Mouse (Mus musculus) forebrain, embryonic 11.5 days (tissue): ENCODE results near the gene Dlgap3. TPM values are rescaled to one million over a fixed set of nuclear protein-coding genes. Genes with fewer than 3 reads are reported as not detected.

Experiments
- ATAC-seq: fragments of 200-750 bp; cut with Nextera tagmentation; replicated peaks from 2 replicates; pipeline ENCODE4 v1.8.0; 2017; ENCODE audit warnings: moderate TSS enrichment; ENCODE audit not compliant: low FRiP score
- DNase-seq: peaks from one replicate; pipeline ENCODE4 v3.0.0-alpha.2; 2017; ENCODE audit warnings: low spot score
- H3K27ac ChIP-seq: fragments of 300-500 bp; sonication (generic); 2 replicates; pipeline ENCODE4 v1.5.1; 2014; ENCODE audit warnings: low read depth, low read length
- H3K27me3 ChIP-seq: fragments of 300-500 bp; sonication (generic); 2 replicates; pipeline ENCODE4 v1.6.1; 2014; ENCODE audit warnings: mild to moderate bottlenecking, low read length, mixed read lengths; ENCODE audit not compliant: control insufficient read depth, insufficient read depth
- H3K36me3 ChIP-seq: fragments of 300-500 bp; sonication (generic); 2 replicates; pipeline ENCODE4 v1.6.1; 2014; ENCODE audit warnings: mild to moderate bottlenecking, low read length, moderate library complexity, mixed read lengths; ENCODE audit not compliant: control insufficient read depth, insufficient read depth
- H3K4me1 ChIP-seq: fragments of 300-500 bp; sonication (generic); replicated peaks from 2 replicates; pipeline ENCODE4 v1.6.1; 2014; ENCODE audit warnings: low read length, mixed read lengths; ENCODE audit not compliant: control insufficient read depth, insufficient read depth
- H3K4me2 ChIP-seq: fragments of 300-500 bp; sonication (generic); 2 replicates; pipeline ENCODE4 v1.6.1; 2014; ENCODE audit warnings: low read depth, mild to moderate bottlenecking, low read length, moderate library complexity, mixed read lengths; ENCODE audit not compliant: severe bottlenecking
- H3K4me3 ChIP-seq: fragments of 300-500 bp; sonication (generic); 2 replicates; pipeline ENCODE4 v1.5.1; 2014; ENCODE audit warnings: low read depth, low read length
- H3K9ac ChIP-seq: fragments of 300-500 bp; sonication (generic); 2 replicates; pipeline ENCODE4 v1.6.1; 2014; ENCODE audit warnings: low read length
- H3K9me3 ChIP-seq: fragments of 300-500 bp; sonication (generic); 2 replicates; pipeline ENCODE4 v1.6.1; 2016; ENCODE audit warnings: low read length, mixed read lengths; ENCODE audit not compliant: control insufficient read depth
- WGBS: fragments of 180-500 bp; shearing (Covaris S2); extraction: QIAGEN DNeasy Blood & Tissue Kit; methylation state at CpG from one replicate; pipeline ENCODE4 v1.1.7; 2014; 5-methylcytosine and 5-hydroxymethylcytosine counted together
- polyA plus RNA-seq: library from polyadenylated mRNA; unstranded; fragments of >200 nt; fragmentation: Nextera tagmentation; extraction: Ambion mirVana; gene quantifications from 2 replicates; pipeline ENCODE4 v1.2.1, GENCODE M21; 2014

Dlgap3 gene
- polyA plus RNA-seq, 1 experiment from 2014 or later, result 3.1 TPM

GRCm38 (mm10) chr4:127171341-127171905 is 2.4 kb downstream of the Dlgap3 start:
- Histone ChIP-seq H3K9ac (no peak overlapping the region), H3K27me3 (peaks cover 27% of the 10 kb centered on the region), H3K9me3 (no peaks in the 10 kb centered on the region), H3K4me1 (peaks cover 7% of the 10 kb centered on the region; the same call in 1 of the 2 replicates), H3K4me2 (no peak overlapping the region), H3K27ac (no peak overlapping the region), H3K4me3 (no peak overlapping the region), H3K36me3 (no peaks in the 10 kb centered on the region)
- 50% methylated on average over 4 of the region's 4 CpGs for WGBS
- no peak for DNase-seq
- no peak for ATAC-seq

GRCm38 (mm10) chr4:127172119-127172518 is 3.1 kb downstream of the Dlgap3 start:
- DNase-seq, result no peak
- H3K4me1 ChIP-seq, result peaks cover 7% of the 10 kb centered on the region; the same call in 1 of the 2 replicates
- no peaks in the 10 kb centered on the region for H3K9me3 ChIP-seq
- 21% methylated on average over 7 of the region's 7 CpGs for WGBS
- no peaks in the 10 kb centered on the region for H3K36me3 ChIP-seq
- no peak for ATAC-seq
- H3K27ac ChIP-seq, result no peak overlapping the region
- peaks cover 24% of the 10 kb centered on the region for H3K27me3 ChIP-seq
- H3K4me3 ChIP-seq, result no peak overlapping the region
- H3K9ac ChIP-seq, result no peak overlapping the region
- no peak overlapping the region for H3K4me2 ChIP-seq

GRCm38 (mm10) chr4:127172614-127173013 is 3.6 kb downstream of the Dlgap3 start:
- WGBS, result 74% methylated on average over 4 of the region's 4 CpGs
- H3K4me3 ChIP-seq, result no peak overlapping the region

GRCm38 (mm10) chr4:127173461-127173860 is 4.5 kb downstream of the Dlgap3 start:
- no peak overlapping the region for H3K4me2 ChIP-seq
- H3K4me3 ChIP-seq, result no peak overlapping the region
- H3K9ac ChIP-seq, result no peak overlapping the region
- no peaks in the 10 kb centered on the region for H3K9me3 ChIP-seq
- H3K36me3 ChIP-seq, result no peaks in the 10 kb centered on the region
- H3K27ac ChIP-seq, result no peak overlapping the region
- 3% methylated on average over 8 of the region's 8 CpGs for WGBS
- H3K27me3 ChIP-seq, result peaks cover 12% of the 10 kb centered on the region
- DNase-seq (peak; percentile 80), ATAC-seq (no peak)
- H3K4me1 ChIP-seq, result peaks cover 5% of the 10 kb centered on the region; the same call in 1 of the 2 replicates

More at GRCm38 (mm10) chr4:127172614-127173013, 3.6 kb downstream of the Dlgap3 start:
- H3K27me3 ChIP-seq, result peaks cover 20% of the 10 kb centered on the region
- no peak overlapping the region for H3K27ac ChIP-seq
- H3K4me1 ChIP-seq, result peaks cover 7% of the 10 kb centered on the region; the same call in 1 of the 2 replicates
- DNase-seq (no peak), ATAC-seq (no peak)
- no peak overlapping the region for H3K4me2 ChIP-seq
- H3K9ac ChIP-seq, result no peak overlapping the region
- H3K36me3 ChIP-seq, result no peaks in the 10 kb centered on the region
- no peaks in the 10 kb centered on the region for H3K9me3 ChIP-seq

GRCm38 (mm10) chr4:127174075-127174899 is 5.3 kb downstream of the Dlgap3 start:
- Histone ChIP-seq H3K27ac (no peak overlapping the region), H3K4me2 (no peak overlapping the region), H3K4me1 (peaks cover 3% of the 10 kb centered on the region; the same call in 1 of the 2 replicates), H3K4me3 (no peak overlapping the region), H3K27me3 (peaks cover 15% of the 10 kb centered on the region), H3K36me3 (no peaks in the 10 kb centered on the region), H3K9ac (no peak overlapping the region), H3K9me3 (no peaks in the 10 kb centered on the region)
- 64% methylated on average over 8 of the region's 8 CpGs for WGBS
- DNase-seq, result no peak
- no peak for ATAC-seq

GRCm38 (mm10) chr4:127174900-127175278 is 5.9 kb downstream of the Dlgap3 start:
- no peak for DNase-seq
- no peak overlapping the region for H3K4me3 ChIP-seq
- no peak overlapping the region for H3K4me2 ChIP-seq
- H3K36me3 ChIP-seq, result no peaks in the 10 kb centered on the region
- H3K27me3 ChIP-seq, result peaks cover 16% of the 10 kb centered on the region; the same call in 1 of the 2 replicates
- WGBS, result 57% methylated on average over 4 of the region's 4 CpGs
- H3K9me3 ChIP-seq, result no peaks in the 10 kb centered on the region
- ATAC-seq, result no peak
- H3K4me1 ChIP-seq, result peaks cover 4% of the 10 kb centered on the region; the same call in 1 of the 2 replicates
- H3K27ac ChIP-seq, result no peak overlapping the region
- H3K9ac ChIP-seq, result no peak overlapping the region

- H3K9me3 ChIP-seq, result no peaks in the 10 kb centered on the region
- no peak for DNase-seq
- no peak for ATAC-seq
- no peak overlapping the region for H3K9ac ChIP-seq
- no peaks in the 10 kb centered on the region for H3K36me3 ChIP-seq
- peaks cover 5% of the 10 kb centered on the region; the same call in 1 of the 2 replicates for H3K27me3 ChIP-seq
- H3K4me2 ChIP-seq, result no peak overlapping the region
- no peak overlapping the region for H3K4me3 ChIP-seq
- WGBS, result 86% methylated on average over 11 of the region's 11 CpGs
- no peak overlapping the region for H3K27ac ChIP-seq
- H3K4me1 ChIP-seq, result peaks cover 4% of the 10 kb centered on the region; the same call in 1 of the 2 replicates
Observed at GRCm38 (mm10) chr4:127177961-127178360, 9.0 kb downstream of the Dlgap3 start.

- H3K27me3 ChIP-seq, result peaks cover 5% of the 10 kb centered on the region; the same call in 1 of the 2 replicates
- no peaks in the 10 kb centered on the region for H3K36me3 ChIP-seq
- no peak overlapping the region for H3K27ac ChIP-seq
- H3K4me2 ChIP-seq, result no peak overlapping the region
- H3K9ac ChIP-seq, result no peak overlapping the region
- no peak overlapping the region for H3K4me3 ChIP-seq
- WGBS, result 48% methylated on average over 9 of the region's 9 CpGs
- ATAC-seq (no peak), DNase-seq (no peak)
- no peaks in the 10 kb centered on the region for H3K9me3 ChIP-seq
- peaks cover 4% of the 10 kb centered on the region; the same call in 1 of the 2 replicates for H3K4me1 ChIP-seq
Observed at GRCm38 (mm10) chr4:127178671-127179070, 9.7 kb downstream of the Dlgap3 start.
